Mouse (Mus musculus) heart, adult 10 weeks (tissue): ENCODE measurements around the gene Rrad. TPM values are rescaled to one million over a fixed set of nuclear protein-coding genes. Genes with fewer than 3 reads are reported as not detected.

Experiments used
- polyA plus RNA-seq: library from polyadenylated mRNA; stranded (reverse); fragments of 350-450 nt; fragmentation: Illumina TruSeq; extraction: RNeasy Lipid Tissue Mini Kit (QIAGEN cat#74804); gene quantifications from one replicate; pipeline ENCODE4 v1.2.3, GENCODE M21; 2014; ENCODE audit warnings: low read depth, low replicate concordance

Gene Rrad
- 272 TPM for polyA plus RNA-seq

GRCm38 (mm10) chr8:104630981-104631663, at the start of gene Rrad:
TSS of gene Rrad (minus strand) at chr8:104631327.

GRCm38 (mm10) chr8:104641426-104642323, 10.5 kb upstream of the Rrad start, which contains the start of gene Ciao2b:
TSS of gene Ciao2b (minus strand) at chr8:104641965.

GRCm38 (mm10) chr8:104624161-104624560, 7.0 kb downstream of the Rrad start, which contains the start of gene Cdh16:
TSS of gene Cdh16 (minus strand) at chr8:104624396.

GRCm38 (mm10) chr8:104591133-104591834, 39.8 kb downstream of the Rrad start, which contains the start of gene Pdp2:
TSS of gene Pdp2 (plus strand) at chr8:104591451.

Other genes starting within 250 kb of the Rrad start
- gene Cmtm4, start 235.5 kb downstream of the Rrad start, polyA plus RNA-seq: 11.0 TPM
- 46.8 TPM for gene Dync1li2, start 188.3 kb downstream of the Rrad start, polyA plus RNA-seq
- gene Terb1, start 121.4 kb downstream of the Rrad start, polyA plus RNA-seq: not detected
- 52.6 TPM for gene Nae1, start 96.7 kb downstream of the Rrad start, polyA plus RNA-seq
- gene Car7, start 96.6 kb downstream of the Rrad start, polyA plus RNA-seq: 5.7 TPM
- 15.0 TPM for gene Pdp2, start 39.9 kb downstream of the Rrad start, polyA plus RNA-seq
- 4.3 TPM for gene Cdh16, start 6.9 kb downstream of the Rrad start, polyA plus RNA-seq
- gene Ciao2b, start 10.6 kb upstream of the Rrad start, polyA plus RNA-seq: 58.7 TPM
- gene Ces2a, start 102.7 kb upstream of the Rrad start, polyA plus RNA-seq: 0.24 TPM
- not detected for gene Ces2b, start 200.2 kb upstream of the Rrad start, polyA plus RNA-seq
- gene Ces2c, start 215.7 kb upstream of the Rrad start, polyA plus RNA-seq: not detected